Mouse (Mus musculus) liver, postnatal 0 days (tissue): ENCODE measurements around the gene Nxf1.

ENCODE experiments used
- CTCF ChIP-seq: sonication (generic); IDR thresholded peaks from 2 replicates; pipeline ENCODE4 v1.5.1; 2016; ENCODE audit warnings: antibody characterized with exemption, low read depth
- EP300 ChIP-seq: IDR thresholded peaks from 2 replicates; pipeline ENCODE4 v1.6.1; 2016; ENCODE audit warnings: antibody characterized with exemption, low read depth, mild to moderate bottlenecking

DNA sequence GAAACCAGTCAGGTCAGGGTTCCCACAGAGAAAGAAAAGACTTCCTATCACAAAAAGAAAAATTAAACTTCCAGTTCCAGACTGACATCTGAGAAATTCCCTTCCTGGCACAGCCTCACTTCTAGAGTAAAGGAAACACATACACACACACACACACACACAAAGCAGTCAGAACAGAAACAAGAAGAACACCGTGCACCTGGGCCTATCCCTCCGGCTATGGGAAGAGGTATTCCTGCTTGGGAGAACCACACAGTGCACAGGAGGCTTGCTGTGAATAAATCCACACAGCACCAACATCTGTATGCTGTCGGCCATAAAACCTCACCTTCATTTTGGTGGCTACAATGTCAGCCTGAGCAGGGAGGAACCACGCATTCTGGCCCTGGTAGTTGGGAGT lies 45.4 kb upstream of the Nxf1 start:
- TF ChIP-seq CTCF (no peak), EP300 (no peak)
